Mouse (Mus musculus) adrenal gland, postnatal 4 days (tissue): Measurements from ENCODE around the gene Fermt3. TPM values are rescaled to one million over a fixed set of nuclear protein-coding genes. Genes with fewer than 3 reads are reported as not detected.

Experiments
- total RNA-seq, 2 experiments: library from RNA; stranded (reverse); gene quantifications; 2 replicates each; pipeline ENCODE4 v1.2.3; 2021

The Fermt3 gene
- total RNA-seq, 2 experiments from 2014 or later, result 8.7 to 11.3 TPM

Other genes with a start within 250 kb of the Fermt3 start
- 10 to 100 TPM; 26.9 to 33.4 TPM for gene Rps6ka4, start 178.8 kb downstream of the Fermt3 start, total RNA-seq
- 1 to 10 TPM; 1.5 to 2.0 TPM for gene Ccdc88b, start 161.3 kb downstream of the Fermt3 start, total RNA-seq
- gene Trmt112, start 109.8 kb downstream of the Fermt3 start, total RNA-seq, result 100 to 1,000 TPM in 1 of 2 experiments, 10 to 100 TPM in 1; 98.3 to 101 TPM
- 100 to 1,000 TPM; 199 to 210 TPM for gene Prdx5, start 109.4 kb downstream of the Fermt3 start, total RNA-seq
- gene Esrra, start 97.7 kb downstream of the Fermt3 start, total RNA-seq, result 10 to 100 TPM; 47.0 to 47.9 TPM
- gene Catsperz, start 94.1 kb downstream of the Fermt3 start, total RNA-seq, result 1 to 10 TPM; 1.2 to 1.4 TPM
- under 1 TPM; 0.14 to 0.34 TPM for gene Kcnk4, start 85.0 kb downstream of the Fermt3 start, total RNA-seq
- 10 to 100 TPM; 51.5 to 54.8 TPM for gene Bad, start 77.6 kb downstream of the Fermt3 start, total RNA-seq
- 10 to 100 TPM; 41.2 to 43.8 TPM for gene Gpr137, start 77.0 kb downstream of the Fermt3 start, total RNA-seq
- gene Ppp1r14b, start 44.5 kb downstream of the Fermt3 start, total RNA-seq, result 100 to 1,000 TPM; 292 to 312 TPM
- 10 to 100 TPM; 63.7 to 66.2 TPM for gene Plcb3, start 43.0 kb downstream of the Fermt3 start, total RNA-seq
- 10 to 100 TPM; 61.6 to 66.4 TPM for gene Fkbp2, start 39.0 kb downstream of the Fermt3 start, total RNA-seq
- gene Vegfb, start 31.8 kb downstream of the Fermt3 start, total RNA-seq, result 10 to 100 TPM; 88.6 to 89.2 TPM
- gene Dnajc4, start 26.9 kb downstream of the Fermt3 start, total RNA-seq, result 10 to 100 TPM; 35.3 to 37.6 TPM
- 10 to 100 TPM; 47.8 TPM for gene Nudt22, start 23.4 kb downstream of the Fermt3 start, total RNA-seq
- 10 to 100 TPM; 15.3 to 16.6 TPM for gene Trpt1, start 23.3 kb downstream of the Fermt3 start, total RNA-seq
- 100 to 1,000 TPM; 115 to 117 TPM for gene Stip1, start 20.5 kb upstream of the Fermt3 start, total RNA-seq
- 10 to 100 TPM; 32.4 to 35.0 TPM for gene Macrod1, start 37.3 kb upstream of the Fermt3 start, total RNA-seq
- 1 to 10 TPM; 3.8 to 5.9 TPM for gene Flrt1, start 86.3 kb upstream of the Fermt3 start, total RNA-seq
- 100 to 1,000 TPM; 133 to 135 TPM for gene Otub1, start 186.8 kb upstream of the Fermt3 start, total RNA-seq
- 100 to 1,000 TPM; 687 to 720 TPM for gene Cox8a, start 198.1 kb upstream of the Fermt3 start, total RNA-seq
- 10 to 100 TPM; 47.1 to 48.3 TPM for gene Naa40, start 221.7 kb upstream of the Fermt3 start, total RNA-seq
- 10 to 100 TPM; 13.4 to 14.8 TPM for gene Rcor2, start 247.9 kb upstream of the Fermt3 start, total RNA-seq